In genomic region chr4:137510021-137510696, GRCm38 (mm10) we compare ENCODE assay signal across 15 mouse cellular contexts. TPM values are rescaled to one million over a fixed set of nuclear protein-coding genes. Genes with fewer than 3 reads are reported as not detected.
DNase-seq lines count a peak whose midpoint lies in the region; ATAC-seq lines count a peak whose summit lies in the region.
"Had no signal": no experiment of that assay in that cellular context is flagged by ENCODE, and none has a peak within 500 bp of the region (broad histone marks: within the 10 kb centered on the region; RNA-seq: fewer than 3 reads in every experiment).

No protein-coding gene starts in this region.

- 80% methylated on average over 15 of the region's 15 CpGs for WGBS in lung, embryonic 15.5 days
- 92% methylated on average over 15 of the region's 15 CpGs for WGBS in embryonic facial prominence, embryonic 10.5 days
- 83% methylated on average over 15 of the region's 15 CpGs for WGBS in forebrain, embryonic 12.5 days

- no peak for DNase-seq in lung, postnatal 14 days
- DNase-seq in embryonic facial prominence, embryonic 10.5 days (ENCODE audit: low spot score) = no peak
- peak; percentile 60 to 80 for DNase-seq in kidney, postnatal 36 days
- no peak for DNase-seq in gastrocnemius, adult 8-10 months (ENCODE audit: low spot score in 2 of 2)
- DNase-seq: heart, postnatal 36 days; right cerebral cortex, postnatal 4 days had no signal

- no peak overlapping the region for H3K4me2 ChIP-seq in lung, embryonic 15.5 days
- H3K4me2 ChIP-seq in forebrain, embryonic 12.5 days = no peak overlapping the region

- no peak overlapping the region for H3K27ac ChIP-seq in lung, embryonic 15.5 days
- H3K27ac ChIP-seq in embryonic facial prominence, embryonic 10.5 days (replicated peaks) = 0 out of 2 replicates have a peak overlapping the region, but pooled peaks have one; percentile 10
- H3K27ac ChIP-seq in forebrain, embryonic 12.5 days = peak overlapping the region; percentile 62

- no peak overlapping the region for H3K4me3 ChIP-seq in lung, embryonic 15.5 days
- no peak overlapping the region for H3K4me3 ChIP-seq in embryonic facial prominence, embryonic 10.5 days
- H3K4me3 ChIP-seq in forebrain, embryonic 12.5 days (replicated peaks) = no peak overlapping the region

- H3K36me3 ChIP-seq in lung, embryonic 15.5 days = peaks cover 60% of the 10 kb centered on the region
- peaks cover 93% of the 10 kb centered on the region for H3K36me3 ChIP-seq in embryonic facial prominence, embryonic 10.5 days (replicated peaks)
- H3K36me3 ChIP-seq in forebrain, embryonic 12.5 days (replicated peaks) = peaks cover 8% of the 10 kb centered on the region; the same call in 1 of the 2 replicates
- H3K36me3 ChIP-seq: G1E had no signal

- peak; percentile 11; the same call in 1 of the 2 replicates for ATAC-seq in lung, embryonic 15.5 days (ENCODE audit: borderline replicate concordance, extremely low read depth, low FRiP score, low TSS enrichment)
- peak; percentile 63 for ATAC-seq in forebrain, embryonic 12.5 days (ENCODE audit: low FRiP score)
- ATAC-seq in megakaryocyte, adult 5-6 weeks (ENCODE audit: poor library complexity, severe bottlenecking) = no peak

- no peak overlapping the region for H3K9ac ChIP-seq in lung, embryonic 15.5 days
- no peak overlapping the region for H3K9ac ChIP-seq in forebrain, embryonic 12.5 days

- no peaks in the 10 kb centered on the region for H3K9me3 ChIP-seq in lung, embryonic 15.5 days
- no peaks in the 10 kb centered on the region for H3K9me3 ChIP-seq in embryonic facial prominence, embryonic 10.5 days
- H3K9me3 ChIP-seq in forebrain, embryonic 12.5 days = no peaks in the 10 kb centered on the region
- H3K9me3 ChIP-seq: G1E had no signal

- H3K4me1 ChIP-seq in lung, embryonic 15.5 days = no peaks in the 10 kb centered on the region
- H3K4me1 ChIP-seq in embryonic facial prominence, embryonic 10.5 days = peaks cover 8% of the 10 kb centered on the region
- peaks cover 9% of the 10 kb centered on the region for H3K4me1 ChIP-seq in forebrain, embryonic 12.5 days

- H3K27me3 ChIP-seq in lung, embryonic 15.5 days = no peaks in the 10 kb centered on the region
- H3K27me3 ChIP-seq in embryonic facial prominence, embryonic 10.5 days (replicated peaks; ENCODE audit: low read depth, poor library complexity, severe bottlenecking) = no peaks in the 10 kb centered on the region
- H3K27me3 ChIP-seq in forebrain, embryonic 12.5 days = no peaks in the 10 kb centered on the region

RNA-seq across cellular contexts. Expression of gene Hspg2, which starts 41.6 kb away (rescaled TPM):
- polyA plus RNA-seq in lung, embryonic 15.5 days (2015; fragmentation: Nextera tagmentation; extraction: Ambion mirVana) = 32.0 and 32.1 TPM in 2 replicates
- 17.4 and 19.6 TPM in 2 replicates for polyA plus RNA-seq in embryonic facial prominence, embryonic 10.5 days (2016; fragmentation: Nextera tagmentation; extraction: Ambion mirVana)
- 8.0 and 8.9 TPM in 2 replicates for polyA plus RNA-seq in forebrain, embryonic 12.5 days (2016; fragmentation: Nextera tagmentation; extraction: Ambion mirVana)
- under 0.01 TPM in 1 of 2 replicates, not detected in the other for total RNA-seq in megakaryocyte, adult 5-6 weeks (2015)
- total RNA-seq in megakaryocyte, adult 5-6 weeks (2017) = 0.04 TPM in 2 replicates
- total RNA-seq in gastrocnemius, adult 8-10 months (2022) = 10 to 100 TPM; 42.0 to 54.1 (median 50.0) TPM
- total RNA-seq: monocyte, adult 5-6 weeks had no signal
- polyA plus RNA-seq: G1E had no signal

RNA-seq across cellular contexts. Expression of gene 1700013G24Rik, which starts 57.1 kb away (rescaled TPM):
- polyA plus RNA-seq in lung, embryonic 15.5 days (2015; fragmentation: Nextera tagmentation; extraction: Ambion mirVana) = not detected in 2 replicates
- not detected in 2 replicates for polyA plus RNA-seq in embryonic facial prominence, embryonic 10.5 days (2016; fragmentation: Nextera tagmentation; extraction: Ambion mirVana)
- not detected in 2 replicates for polyA plus RNA-seq in forebrain, embryonic 12.5 days (2016; fragmentation: Nextera tagmentation; extraction: Ambion mirVana)
- not detected in 2 replicates for total RNA-seq in megakaryocyte, adult 5-6 weeks (2015)
- total RNA-seq in megakaryocyte, adult 5-6 weeks (2017) = not detected in 2 replicates
- total RNA-seq in gastrocnemius, adult 8-10 months (2022) = not detected
- total RNA-seq: adrenal gland, adult 8-10 months; heart, postnatal 36 days; layer of hippocampus, postnatal 25 days; monocyte, adult 5-6 weeks had no signal
- polyA plus RNA-seq: cortical plate, adult 2 months; G1E; liver, embryonic 16.5 days had no signal

Comparison
In these comparisons a context has a peak if more than half of its experiments do, and no peak if none do; other contexts are left out.
1. DNase-seq: peak in kidney, postnatal 36 days (2 of 2); none in lung, postnatal 14 days (single experiment), embryonic facial prominence, embryonic 10.5 days (single experiment) and gastrocnemius, adult 8-10 months (0 of 2).